Mouse (Mus musculus) midbrain, embryonic 10.5 days (tissue): Measurements from ENCODE around the gene Evi5. TPM values are rescaled to one million over a fixed set of nuclear protein-coding genes. Genes with fewer than 3 reads are reported as not detected.

Experiments used
- DNase-seq: peaks from one replicate; pipeline ENCODE4 v3.0.0-alpha.2; 2017; ENCODE audit warnings: low spot score
- H3K27ac ChIP-seq: fragments of 300-500 bp; sonication (generic); replicated peaks from 2 replicates; pipeline ENCODE4 v1.5.1; 2016; ENCODE audit warnings: mild to moderate bottlenecking
- H3K27me3 ChIP-seq: fragments of 300-500 bp; sonication (generic); 2 replicates; pipeline ENCODE4 v1.6.1; 2016; ENCODE audit warnings: low read depth, mild to moderate bottlenecking; ENCODE audit not compliant: poor library complexity, severe bottlenecking
- H3K36me3 ChIP-seq: fragments of 300-500 bp; sonication (generic); 2 replicates; pipeline ENCODE4 v1.6.1; 2016; ENCODE audit warnings: mild to moderate bottlenecking, moderate library complexity
- H3K4me1 ChIP-seq: fragments of 300-500 bp; sonication (generic); 2 replicates; pipeline ENCODE4 v1.6.1; 2016
- H3K4me3 ChIP-seq: fragments of 300-500 bp; sonication (generic); 2 replicates; pipeline ENCODE4 v1.5.1; 2016; ENCODE audit warnings: mild to moderate bottlenecking, moderate library complexity
- H3K9me3 ChIP-seq: fragments of 300-500 bp; sonication (generic); replicated peaks from 2 replicates; pipeline ENCODE4 v1.6.1; 2016; ENCODE audit warnings: mild to moderate bottlenecking
- WGBS: fragments of 180-500 bp; shearing (Covaris S2); methylation state at CpG from one replicate; pipeline ENCODE4 v1.1.7; 2016; 5-methylcytosine and 5-hydroxymethylcytosine counted together
- polyA plus RNA-seq: library from polyadenylated mRNA; unstranded; fragments of >200 nt; fragmentation: Nextera tagmentation; extraction: Ambion mirVana; gene quantifications from 2 replicates; pipeline ENCODE4 v1.2.1, GENCODE M21; 2016

Gene Evi5
- polyA plus RNA-seq, 1 experiment from 2014 or later: 45.0 TPM

GRCm38 (mm10) chr5:107703207-107703763 lies 171.6 kb downstream of the Evi5 start:
- 89% methylated on average over 6 of the region's 6 CpGs for WGBS
- Histone ChIP-seq H3K36me3 (no peaks in the 10 kb centered on the region), H3K27me3 (no peaks in the 10 kb centered on the region), H3K27ac (no peak overlapping the region), H3K4me3 (no peak overlapping the region), H3K4me1 (no peaks in the 10 kb centered on the region), H3K9me3 (no peaks in the 10 kb centered on the region)
- DNase-seq: no peak

- no peak overlapping the region for H3K4me3 ChIP-seq
- no peak for DNase-seq
- H3K27ac ChIP-seq: no peak overlapping the region
- no peaks in the 10 kb centered on the region for H3K27me3 ChIP-seq
- no peaks in the 10 kb centered on the region for H3K36me3 ChIP-seq
- no peaks in the 10 kb centered on the region for H3K9me3 ChIP-seq
- no peaks in the 10 kb centered on the region for H3K4me1 ChIP-seq
- WGBS: 88% methylated on average over 9 of the region's 9 CpGs
These were observed 173.2 kb downstream of the Evi5 start for GRCm38 (mm10) chr5:107701658-107702057.

- WGBS: 94% methylated on average over 10 of the region's 10 CpGs
- H3K36me3 ChIP-seq: no peaks in the 10 kb centered on the region
- no peaks in the 10 kb centered on the region for H3K9me3 ChIP-seq
- H3K27ac ChIP-seq: no peak overlapping the region
- no peaks in the 10 kb centered on the region for H3K27me3 ChIP-seq
- no peak overlapping the region for H3K4me3 ChIP-seq
- DNase-seq: no peak
- H3K4me1 ChIP-seq: no peaks in the 10 kb centered on the region
These were observed 174.0 kb downstream of the Evi5 start for GRCm38 (mm10) chr5:107700873-107701272.

GRCm38 (mm10) chr5:107698888-107699287 lies 176.0 kb downstream of the Evi5 start:
- Histone ChIP-seq H3K36me3 (no peaks in the 10 kb centered on the region), H3K4me1 (no peaks in the 10 kb centered on the region), H3K27ac (no peak overlapping the region), H3K9me3 (no peaks in the 10 kb centered on the region), H3K4me3 (no peak overlapping the region), H3K27me3 (no peaks in the 10 kb centered on the region)
- DNase-seq: no peak
- WGBS: 87% methylated on average over 8 of the region's 8 CpGs

GRCm38 (mm10) chr5:107695019-107695418 lies 179.9 kb downstream of the Evi5 start:
- 76% methylated on average over 3 of the region's 3 CpGs for WGBS
- Histone ChIP-seq H3K9me3 (no peaks in the 10 kb centered on the region), H3K36me3 (no peaks in the 10 kb centered on the region), H3K27me3 (peaks cover 12% of the 10 kb centered on the region; the same call in 1 of the 2 replicates), H3K4me3 (no peak overlapping the region), H3K27ac (no peak overlapping the region), H3K4me1 (no peaks in the 10 kb centered on the region)
- DNase-seq: no peak

Other genes starting within 250 kb of the Evi5 start
- gene Gfi1, start 149.1 kb downstream of the Evi5 start, polyA plus RNA-seq: not detected in 2 replicates
- 0.12 and 0.17 TPM in 2 replicates for gene Ube2d2b, start 45.0 kb downstream of the Evi5 start, polyA plus RNA-seq
- 79.8 and 89.8 TPM in 2 replicates for gene Rpl5, start 25.4 kb upstream of the Evi5 start, polyA plus RNA-seq
- gene Fam69a, start 112.0 kb upstream of the Evi5 start, polyA plus RNA-seq: 18.3 and 21.5 TPM in 2 replicates
- gene Mtf2, start 190.6 kb upstream of the Evi5 start, polyA plus RNA-seq: 136 and 146 TPM in 2 replicates